Mouse (Mus musculus): Measurements from ENCODE around the gene Eif5a. TPM values are rescaled to one million over a fixed set of nuclear protein-coding genes. Genes with fewer than 3 reads are reported as not detected.

Gene Eif5a
- polyA plus RNA-seq, 1 experiment from 2014 or later, result 1,022 TPM

- no peak for ATAC-seq (replicated peaks)
- Histone ChIP-seq H3K27me3 (replicated peaks) (no peaks in the 10 kb centered on the region), H3K4me3 (no peak overlapping the region), H3K4me1 (peaks cover 7% of the 10 kb centered on the region), H3K36me3 (replicated peaks) (peaks cover 85% of the 10 kb centered on the region), H3K9me3 (no peaks in the 10 kb centered on the region), H3K9ac (no peak overlapping the region), H3K4me2 (no peak overlapping the region), H3K27ac (no peak overlapping the region)
- WGBS, result 96% methylated on average over 11 of the region's 11 CpGs
Observed at GRCm38 (mm10) chr11:69908645-69909044, 13.1 kb downstream of the Eif5a start.

GRCm38 (mm10) chr11:69904311-69904710 lies 17.4 kb downstream of the Eif5a start:
- no peak overlapping the region for H3K9ac ChIP-seq
- 98% methylated on average over 9 of the region's 9 CpGs for WGBS
- H3K27me3 ChIP-seq (replicated peaks), result no peaks in the 10 kb centered on the region
- peaks cover 51% of the 10 kb centered on the region for H3K36me3 ChIP-seq (replicated peaks)
- H3K27ac ChIP-seq, result no peak overlapping the region
- no peak for ATAC-seq (replicated peaks)
- no peak overlapping the region for H3K4me3 ChIP-seq
- H3K4me1 ChIP-seq, result peaks cover 22% of the 10 kb centered on the region
- no peaks in the 10 kb centered on the region for H3K9me3 ChIP-seq
- no peak overlapping the region for H3K4me2 ChIP-seq

- no peak for ATAC-seq (replicated peaks)
- Histone ChIP-seq H3K4me3 (peak overlapping the region; percentile 92), H3K4me2 (peak overlapping the region; percentile 86), H3K27ac (no peak overlapping the region), H3K9ac (peak overlapping the region; percentile 84; the same call in 1 of the 2 replicates), H3K27me3 (replicated peaks) (no peaks in the 10 kb centered on the region), H3K9me3 (no peaks in the 10 kb centered on the region), H3K36me3 (replicated peaks) (peaks cover 37% of the 10 kb centered on the region), H3K4me1 (peaks cover 34% of the 10 kb centered on the region)
- 90% methylated on average over 13 of the region's 13 CpGs for WGBS
Observed at GRCm38 (mm10) chr11:69902972-69903371, 18.8 kb downstream of the Eif5a start.

GRCm38 (mm10) chr11:69901993-69902392 lies 19.8 kb downstream of the Eif5a start:
- H3K4me2 ChIP-seq, result peak overlapping the region; percentile 86
- peak overlapping the region; percentile 93 for H3K27ac ChIP-seq
- peaks cover 27% of the 10 kb centered on the region for H3K36me3 ChIP-seq (replicated peaks)
- peaks cover 34% of the 10 kb centered on the region for H3K4me1 ChIP-seq
- no peaks in the 10 kb centered on the region for H3K27me3 ChIP-seq (replicated peaks)
- no peak for ATAC-seq (replicated peaks)
- H3K4me3 ChIP-seq, result peak overlapping the region; percentile 92
- H3K9me3 ChIP-seq, result no peaks in the 10 kb centered on the region
- peak overlapping the region; percentile 84 for H3K9ac ChIP-seq
- WGBS, result under 1% methylated on average over 38 of the region's 39 CpGs

GRCm38 (mm10) chr11:69901406-69901846 lies 20.3 kb downstream of the Eif5a start:
- Histone ChIP-seq H3K4me1 (peaks cover 34% of the 10 kb centered on the region), H3K9me3 (no peaks in the 10 kb centered on the region), H3K27me3 (replicated peaks) (no peaks in the 10 kb centered on the region), H3K4me3 (peak overlapping the region; percentile 92), H3K9ac (peak overlapping the region; percentile 84), H3K4me2 (peak overlapping the region; percentile 86), H3K27ac (peak overlapping the region; percentile 93), H3K36me3 (replicated peaks) (peaks cover 22% of the 10 kb centered on the region)
- peak; percentile 81 for ATAC-seq (replicated peaks)
- WGBS, result under 1% methylated on average over 42 of the region's 42 CpGs

GRCm38 (mm10) chr11:69900471-69901405 lies 21.0 kb downstream of the Eif5a start, which contains the start of the genes 2810408A11Rik and Neurl4:
Gene 2810408A11Rik (minus strand): TSS chr11:69900987.
Gene Neurl4 (plus strand): TSS chr11:69901072.
- WGBS, result under 1% methylated on average over 38 of the region's 38 CpGs
- H3K27me3 ChIP-seq (replicated peaks), result no peaks in the 10 kb centered on the region
- H3K36me3 ChIP-seq (replicated peaks), result peaks cover 15% of the 10 kb centered on the region

GRCm38 (mm10) chr11:69899870-69900269 lies 21.9 kb downstream of the Eif5a start:
- Histone ChIP-seq H3K9ac (peak overlapping the region; percentile 84), H3K27me3 (replicated peaks) (no peaks in the 10 kb centered on the region), H3K4me2 (peak overlapping the region; percentile 86), H3K27ac (peak overlapping the region; percentile 93), H3K36me3 (replicated peaks) (peaks cover 9% of the 10 kb centered on the region; the same call in 1 of the 2 replicates), H3K4me3 (peak overlapping the region; percentile 92), H3K9me3 (no peaks in the 10 kb centered on the region), H3K4me1 (peaks cover 34% of the 10 kb centered on the region)
- no peak for ATAC-seq (replicated peaks)
- 27% methylated on average over 4 of the region's 4 CpGs for WGBS

More at GRCm38 (mm10) chr11:69900471-69901405, 21.0 kb downstream of the Eif5a start, which contains the start of the genes 2810408A11Rik and Neurl4:
- ATAC-seq (replicated peaks), result peak; percentile 96
- no peaks in the 10 kb centered on the region for H3K9me3 ChIP-seq
- peak within 1 kb of the TSS; percentile 92 for H3K4me3 ChIP-seq
- peak within 1 kb of the TSS; percentile 86 for H3K4me2 ChIP-seq
- peak within 1 kb of the TSS; percentile 84 for H3K9ac ChIP-seq
- peak within 1 kb of the TSS; percentile 93 for H3K27ac ChIP-seq
- H3K4me1 ChIP-seq, result peaks cover 34% of the 10 kb centered on the region

GRCm38 (mm10) chr11:69895291-69895690 lies 26.5 kb downstream of the Eif5a start, which contains the start of gene Acap1:
Gene Acap1 (minus strand): TSS chr11:69895539.
- Histone ChIP-seq H3K4me3 (no peak within 1 kb of the TSS), H3K9ac (no peak within 1 kb of the TSS), H3K9me3 (no peaks in the 10 kb centered on the region), H3K27ac (no peak within 1 kb of the TSS), H3K27me3 (replicated peaks) (no peaks in the 10 kb centered on the region), H3K4me1 (peaks cover 19% of the 10 kb centered on the region), H3K36me3 (replicated peaks) (no peaks in the 10 kb centered on the region), H3K4me2 (no peak within 1 kb of the TSS)
- WGBS, result 73% methylated on average over 4 of the region's 4 CpGs
- ATAC-seq (replicated peaks), result no peak

GRCm38 (mm10) chr11:69894671-69895070 lies 27.1 kb downstream of the Eif5a start:
- WGBS, result 83% methylated on average over 5 of the region's 5 CpGs
- H3K27ac ChIP-seq, result no peak overlapping the region
- H3K36me3 ChIP-seq (replicated peaks), result no peaks in the 10 kb centered on the region
- no peaks in the 10 kb centered on the region for H3K27me3 ChIP-seq (replicated peaks)
- no peak overlapping the region for H3K4me3 ChIP-seq
- no peak overlapping the region for H3K4me2 ChIP-seq
- no peak for ATAC-seq (replicated peaks)
- no peak overlapping the region for H3K9ac ChIP-seq
- no peaks in the 10 kb centered on the region for H3K9me3 ChIP-seq
- H3K4me1 ChIP-seq, result peaks cover 16% of the 10 kb centered on the region

GRCm38 (mm10) chr11:69891482-69891881 lies 30.3 kb downstream of the Eif5a start:
- Histone ChIP-seq H3K36me3 (replicated peaks) (no peaks in the 10 kb centered on the region), H3K27ac (no peak overlapping the region), H3K27me3 (replicated peaks) (no peaks in the 10 kb centered on the region), H3K9ac (no peak overlapping the region), H3K4me1 (no peaks in the 10 kb centered on the region), H3K4me2 (no peak overlapping the region), H3K4me3 (no peak overlapping the region), H3K9me3 (no peaks in the 10 kb centered on the region)
- ATAC-seq (replicated peaks), result no peak
- WGBS, result 78% methylated on average over 4 of the region's 4 CpGs

- Histone ChIP-seq H3K4me3 (no peak overlapping the region), H3K36me3 (replicated peaks) (no peaks in the 10 kb centered on the region), H3K4me2 (no peak overlapping the region), H3K27ac (no peak overlapping the region), H3K9me3 (no peaks in the 10 kb centered on the region), H3K27me3 (replicated peaks) (0 out of 2 replicates have a peak, but pooled peaks cover 3% of the 10 kb centered on the region), H3K4me1 (no peaks in the 10 kb centered on the region), H3K9ac (no peak overlapping the region)
- ATAC-seq (replicated peaks), result no peak
- WGBS, result 78% methylated on average over 8 of the region's 8 CpGs
Observed at GRCm38 (mm10) chr11:69886907-69887635, 34.7 kb downstream of the Eif5a start.

- ATAC-seq (replicated peaks), result no peak
- H3K4me3 ChIP-seq, result no peak overlapping the region
- peaks cover 17% of the 10 kb centered on the region for H3K27me3 ChIP-seq (replicated peaks)
- no peak overlapping the region for H3K27ac ChIP-seq
- H3K4me2 ChIP-seq, result no peak overlapping the region
- H3K36me3 ChIP-seq (replicated peaks), result no peaks in the 10 kb centered on the region
- no peak overlapping the region for H3K9ac ChIP-seq
- peaks cover 17% of the 10 kb centered on the region for H3K4me1 ChIP-seq
- H3K9me3 ChIP-seq, result no peaks in the 10 kb centered on the region
- 88% methylated on average over 8 of the region's 8 CpGs for WGBS
Observed at GRCm38 (mm10) chr11:69884663-69885062, 37.1 kb downstream of the Eif5a start.

Data from midbrain, embryonic 15.5 days (tissue).